Mouse (Mus musculus): Measurements from ENCODE around the gene Lrrc4. TPM values are rescaled to one million over a fixed set of nuclear protein-coding genes. Genes with fewer than 3 reads are reported as not detected.
A peak's percentile ranks its signal among the peaks of the same experiment; 100 is the strongest.

Lrrc4 gene
- total and polyA plus RNA-seq, 3 experiments, result 5.6 to 8.1 (median 6.1) TPM

DNA sequence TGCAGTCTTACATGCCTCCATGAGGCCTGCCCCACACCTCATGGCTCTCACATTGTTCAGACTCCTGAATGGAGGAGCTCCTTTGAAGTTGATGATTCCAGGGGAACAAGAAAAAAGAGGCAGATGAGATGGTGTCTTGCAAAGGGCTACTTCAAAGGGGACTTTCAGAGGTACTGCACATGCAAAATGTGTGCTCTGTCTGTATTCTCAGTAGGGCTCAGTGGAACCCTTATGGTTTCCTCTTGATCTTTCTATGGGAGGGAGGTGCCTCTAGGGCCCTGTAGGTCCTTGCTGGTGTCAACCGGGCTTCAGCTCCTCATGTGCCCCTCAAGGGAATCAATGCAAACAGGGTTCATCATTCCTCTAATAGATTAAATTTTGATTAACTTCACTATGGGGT, 159.2 kb downstream of the Lrrc4 start:
- DNase-seq, result no peak

DNA sequence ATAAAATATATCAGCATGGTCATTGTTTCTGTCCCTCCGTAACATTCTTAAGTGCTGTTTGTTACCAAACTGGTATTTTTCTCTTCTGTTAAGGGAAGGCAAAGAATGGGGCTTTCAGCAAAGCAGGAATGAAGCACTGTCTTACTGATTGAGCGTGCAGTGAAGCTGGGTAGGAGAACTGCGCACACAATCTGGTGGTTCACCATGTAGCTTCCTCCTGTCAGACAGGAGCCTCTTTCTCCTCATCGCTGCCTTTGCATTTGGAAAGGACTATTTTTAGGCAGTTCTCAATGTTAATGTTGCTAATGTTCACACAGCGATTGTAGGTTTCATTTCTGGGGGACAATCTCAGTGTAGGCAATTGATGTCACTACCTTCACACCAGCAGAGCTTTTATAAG, 162.3 kb downstream of the Lrrc4 start:
- no peak for DNase-seq

DNA sequence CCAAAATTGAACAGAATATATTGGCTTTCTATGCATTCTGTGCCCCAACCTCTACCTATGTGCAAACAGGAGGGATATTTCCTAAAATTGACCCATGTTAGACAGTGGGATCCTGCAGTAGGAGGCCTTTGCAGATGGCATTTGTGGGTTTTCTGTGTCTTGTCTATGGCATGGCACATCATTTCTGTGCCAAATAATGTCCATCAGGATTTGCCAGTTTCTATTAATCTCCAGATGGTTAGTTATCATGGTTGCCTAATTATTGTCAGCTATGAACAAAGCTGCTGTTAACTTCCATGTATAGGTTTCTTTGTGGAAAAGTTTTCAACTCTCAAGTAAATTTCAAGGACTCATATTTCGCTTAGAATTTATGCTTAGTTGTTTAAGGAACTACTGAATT, 164.0 kb downstream of the Lrrc4 start:
- no peak for DNase-seq

DNA sequence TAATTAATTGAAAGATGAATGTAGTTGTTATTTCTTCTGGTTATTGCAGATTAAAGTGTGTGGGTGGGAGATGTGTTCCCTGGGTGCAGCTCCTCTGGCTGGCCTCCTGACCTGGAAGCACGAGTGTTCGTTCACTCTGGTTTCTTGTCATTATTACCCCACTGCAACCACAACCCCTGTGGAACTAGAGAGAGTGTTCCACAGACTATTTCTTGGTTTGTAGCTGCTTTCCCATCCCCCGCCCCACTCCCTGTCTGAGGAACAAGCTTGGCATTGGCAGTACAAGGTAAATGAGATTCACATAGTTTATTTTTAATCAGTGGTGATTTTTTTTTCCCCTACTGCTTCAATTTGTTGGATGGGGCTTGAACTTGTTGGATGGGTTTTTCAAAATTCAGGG, 166.8 kb downstream of the Lrrc4 start:
- DNase-seq, result no peak

DNA sequence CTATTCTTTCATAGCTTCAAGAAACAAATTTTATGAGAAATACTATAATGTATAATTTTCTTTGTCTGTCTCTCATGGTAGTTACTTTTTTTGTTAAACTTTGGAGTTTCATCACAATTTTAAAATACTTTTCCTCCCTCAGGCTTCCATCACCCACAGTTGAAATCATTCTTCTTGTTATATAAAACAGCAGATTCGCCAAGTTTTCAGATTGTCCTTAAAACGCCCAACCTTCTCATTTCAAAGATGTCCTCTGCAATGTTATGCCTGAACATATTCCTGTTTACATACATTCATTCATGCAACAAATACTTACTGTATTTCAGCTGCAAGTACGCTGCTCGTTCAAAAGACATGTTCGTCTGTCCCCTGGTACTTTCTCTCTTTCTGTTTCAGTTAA, 167.9 kb downstream of the Lrrc4 start:
- DNase-seq, result no peak

DNA sequence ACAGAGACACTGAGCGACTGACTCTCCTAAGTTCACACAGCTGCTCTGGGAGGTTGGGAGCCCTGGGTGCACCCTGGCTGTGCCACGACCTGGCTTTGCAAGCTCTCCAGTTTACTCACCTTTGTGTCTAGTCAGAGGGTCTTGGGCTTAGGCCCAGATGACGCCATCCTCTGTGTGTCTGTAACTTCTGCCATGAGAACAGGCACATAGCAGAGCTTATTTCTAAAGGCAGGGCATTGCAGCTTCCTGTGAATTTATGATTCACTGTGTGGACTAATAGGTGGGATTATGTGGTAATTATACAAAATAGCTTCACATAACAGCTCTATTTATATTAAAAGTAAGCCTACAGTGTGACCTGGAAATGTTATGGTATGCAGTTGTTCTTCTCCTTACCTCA, 168.5 kb downstream of the Lrrc4 start:
- DNase-seq, result no peak

DNA sequence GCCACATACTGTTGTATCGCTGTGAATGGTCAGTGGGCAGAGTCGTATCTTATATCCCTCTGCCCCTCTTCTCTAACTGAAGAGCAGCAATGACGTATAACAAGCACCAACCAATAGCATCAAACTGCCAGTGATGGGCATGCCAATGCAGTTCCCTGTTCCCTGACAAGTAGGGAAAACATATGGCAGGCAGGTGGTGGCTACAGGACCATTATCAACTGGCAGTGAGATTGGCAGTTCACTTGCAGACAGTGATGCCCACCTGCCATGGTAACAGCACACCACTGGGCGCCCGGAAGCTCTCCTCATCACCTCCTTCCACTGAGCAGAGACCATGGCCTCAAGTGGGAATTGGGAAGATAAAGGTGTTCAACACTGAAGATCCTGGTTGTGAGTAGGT, 175.0 kb downstream of the Lrrc4 start:
- DNase-seq, result no peak

DNA sequence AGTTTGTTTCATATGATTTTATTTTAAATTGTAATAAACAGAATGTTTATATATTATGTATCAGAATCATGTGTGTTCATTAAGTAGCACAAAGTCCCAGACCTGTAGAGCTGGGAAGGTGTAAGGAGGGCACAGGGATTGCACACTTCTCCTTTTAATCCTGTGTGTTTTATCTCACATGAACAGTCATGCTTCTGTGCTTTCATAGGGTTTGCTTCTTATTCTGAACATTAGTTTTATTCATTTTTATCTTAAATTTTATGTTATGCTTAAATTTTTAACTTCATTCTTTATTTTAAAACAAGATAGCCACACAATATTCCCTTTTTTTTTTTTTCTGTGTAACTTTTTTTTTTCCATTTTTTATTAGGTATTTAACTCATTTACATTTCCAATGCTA, 186.3 kb downstream of the Lrrc4 start:
- DNase-seq, result no peak

DNA sequence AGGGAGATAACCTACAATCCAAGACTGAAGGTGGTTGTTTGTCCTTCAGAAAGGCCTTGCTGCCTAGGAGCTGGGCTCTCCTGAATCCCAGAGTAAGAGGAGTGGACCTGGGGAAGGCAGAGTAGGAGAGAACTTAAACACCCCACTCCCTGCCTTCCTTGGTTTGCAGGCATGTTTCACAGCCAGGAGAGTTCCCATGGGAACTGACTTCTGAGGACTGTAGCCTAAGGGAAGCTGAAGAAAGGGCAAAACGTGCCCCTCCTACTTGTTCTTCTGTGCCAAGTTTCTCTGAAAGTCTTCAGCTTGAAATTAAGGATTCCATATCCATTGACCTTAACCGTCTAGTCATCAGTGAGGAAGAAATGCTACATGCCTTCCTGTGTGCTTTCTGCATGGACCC, 188.6 kb downstream of the Lrrc4 start:
- no peak for DNase-seq

DNA sequence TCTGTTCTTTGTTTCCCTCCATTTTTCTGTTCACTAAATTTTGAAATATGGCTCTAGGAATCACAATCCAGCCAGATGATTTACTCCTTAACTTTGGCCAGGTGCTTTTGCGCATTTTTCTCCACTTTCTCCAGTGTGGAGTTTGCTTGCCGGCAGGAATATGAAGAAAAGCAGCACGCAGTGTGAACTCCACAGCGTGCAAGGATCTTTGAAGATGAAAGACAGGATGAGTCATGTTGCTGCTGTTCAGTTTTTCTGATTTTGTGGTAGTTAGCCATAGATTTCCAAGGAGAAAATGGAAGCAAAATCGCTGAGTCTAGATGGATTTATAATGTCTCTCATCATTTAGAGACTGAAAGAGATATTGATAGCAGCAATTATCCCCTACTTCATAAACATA, 191.5 kb downstream of the Lrrc4 start:
- DNase-seq, result no peak

DNA sequence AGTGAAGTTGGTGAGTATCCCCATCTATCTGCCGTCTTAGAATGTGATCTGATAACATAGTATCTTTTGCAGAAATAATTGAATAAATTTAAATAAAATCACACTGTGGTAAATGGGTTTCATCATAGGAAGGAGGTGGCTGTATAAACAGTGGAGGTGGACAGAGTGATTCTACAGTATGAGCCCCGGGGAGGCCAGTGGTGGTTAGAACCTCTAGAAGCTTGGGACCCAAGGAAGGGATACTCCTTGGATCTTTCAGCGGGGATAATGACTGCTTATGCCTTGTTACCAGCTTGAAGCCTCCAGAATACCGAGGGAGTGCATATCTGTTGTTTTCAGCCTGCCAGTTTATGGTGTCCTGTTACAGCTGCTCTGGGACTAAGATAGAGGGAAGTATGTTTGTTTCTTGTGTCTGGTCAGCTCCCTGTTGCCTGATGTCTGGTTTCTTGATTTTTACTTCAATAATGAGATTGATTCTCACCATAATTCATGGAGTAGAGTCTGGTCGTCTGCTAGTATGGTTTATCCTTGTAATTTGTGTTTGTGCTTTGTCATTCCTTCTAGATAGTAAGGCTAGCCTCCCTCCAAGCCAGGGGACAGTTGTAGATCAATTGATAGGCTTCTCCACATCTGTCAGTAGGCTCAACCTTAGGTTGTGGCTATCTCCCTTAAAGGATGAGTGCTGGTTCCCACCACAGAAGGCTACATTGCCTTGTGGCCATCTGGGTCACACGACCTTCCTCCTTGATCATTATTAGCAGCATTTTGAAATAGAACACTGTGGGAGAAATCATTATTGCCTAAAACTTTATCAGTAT, 195.8 kb downstream of the Lrrc4 start:
- no peak for DNase-seq

DNA sequence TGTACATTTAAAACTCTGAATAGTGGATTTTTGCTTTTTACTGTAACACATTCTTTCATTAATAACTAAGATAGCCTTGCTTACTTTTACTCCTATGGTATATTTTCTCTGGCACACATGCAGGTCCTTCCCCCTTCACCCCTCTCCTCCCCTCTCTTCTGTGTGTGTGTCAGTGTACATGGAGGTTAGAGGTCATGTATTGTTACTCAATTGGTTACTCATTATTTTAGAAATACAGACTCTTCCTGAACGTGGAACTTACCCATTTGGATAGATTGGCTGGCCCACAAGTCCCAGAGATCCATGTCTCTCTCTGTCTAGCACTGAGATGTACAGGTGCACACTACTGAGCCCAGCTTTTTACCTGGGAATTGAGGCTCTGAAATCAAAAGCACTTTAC, 196.5 kb downstream of the Lrrc4 start:
- DNase-seq, result no peak

DNA sequence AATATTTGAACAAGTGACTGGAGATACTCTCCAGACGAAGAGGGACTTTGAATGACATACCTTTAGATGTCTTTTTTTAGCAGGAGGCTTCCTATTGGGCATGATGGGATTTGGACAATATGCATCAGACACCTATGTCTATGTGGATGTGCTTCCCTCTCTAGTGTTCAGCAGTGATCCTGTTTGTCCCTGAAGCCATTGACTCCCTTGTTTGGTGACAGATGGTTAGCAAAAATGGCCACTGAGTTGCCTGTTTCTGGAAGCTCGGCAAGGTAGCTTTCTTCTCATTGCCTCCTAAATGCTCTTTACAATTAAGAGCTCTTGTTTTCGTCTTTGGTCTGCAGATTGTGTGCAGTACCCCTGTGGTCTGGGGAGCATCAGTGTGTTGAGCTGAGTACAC, 197.9 kb downstream of the Lrrc4 start:
- no peak for DNase-seq

DNA sequence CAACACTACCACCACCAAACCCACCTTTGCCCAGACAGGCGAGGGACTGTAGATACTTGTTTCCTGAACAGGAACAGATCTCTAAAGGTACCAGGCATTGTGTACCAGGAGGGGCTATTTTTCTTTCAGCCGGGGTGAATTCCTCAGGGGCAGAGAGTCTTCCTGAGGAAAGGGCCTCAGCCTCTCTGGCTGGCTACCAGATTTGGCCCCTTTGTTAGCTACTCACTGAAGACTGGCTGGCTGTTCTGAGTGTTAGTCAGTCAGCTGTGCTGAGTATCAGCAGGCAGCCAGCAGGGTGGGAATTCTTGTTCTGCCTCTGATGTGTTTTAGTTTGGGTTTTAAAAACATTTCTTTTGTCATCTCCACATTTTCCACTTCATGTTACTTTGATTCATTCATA, 198.4 kb downstream of the Lrrc4 start:
- DNase-seq, result no peak

DNA sequence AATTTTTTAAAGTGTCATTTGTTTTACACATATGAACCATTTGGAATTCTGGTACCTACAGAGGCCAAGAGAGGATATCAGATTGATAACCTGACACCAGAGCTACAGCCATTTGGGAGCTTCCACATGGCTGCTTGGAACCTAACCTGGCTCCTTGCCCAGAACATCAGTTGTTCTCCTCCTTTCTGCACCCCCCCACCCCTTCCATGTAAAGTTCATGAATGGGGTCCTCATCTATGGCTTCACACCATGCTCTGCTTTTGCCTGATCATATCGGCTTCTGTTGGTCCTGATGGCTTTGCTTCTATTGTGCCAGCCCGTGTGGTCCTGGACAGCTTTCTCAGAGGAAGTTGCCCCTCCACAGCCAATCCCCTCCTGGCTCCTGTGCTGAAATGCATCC, 200.6 kb downstream of the Lrrc4 start:
- DNase-seq, result no peak

DNA sequence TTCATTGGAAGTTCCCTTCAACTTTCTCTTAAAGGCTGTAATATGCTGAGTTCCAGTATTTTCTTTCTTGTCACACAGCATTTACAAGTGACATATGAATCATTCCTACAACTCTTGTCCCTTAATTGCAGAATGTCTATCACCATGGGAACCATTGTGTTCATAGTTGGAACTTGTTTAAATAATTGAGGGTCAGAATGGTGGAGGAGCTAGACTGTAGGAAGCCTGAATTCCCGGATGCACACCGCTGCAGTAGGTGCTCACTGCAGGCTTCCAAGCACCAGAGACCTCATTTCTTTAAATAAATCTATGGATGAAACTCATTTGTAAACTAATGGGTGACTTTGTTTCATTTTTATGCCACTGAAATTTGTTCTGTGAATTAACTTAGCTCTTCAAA, 201.7 kb downstream of the Lrrc4 start:
- DNase-seq, result no peak

DNA sequence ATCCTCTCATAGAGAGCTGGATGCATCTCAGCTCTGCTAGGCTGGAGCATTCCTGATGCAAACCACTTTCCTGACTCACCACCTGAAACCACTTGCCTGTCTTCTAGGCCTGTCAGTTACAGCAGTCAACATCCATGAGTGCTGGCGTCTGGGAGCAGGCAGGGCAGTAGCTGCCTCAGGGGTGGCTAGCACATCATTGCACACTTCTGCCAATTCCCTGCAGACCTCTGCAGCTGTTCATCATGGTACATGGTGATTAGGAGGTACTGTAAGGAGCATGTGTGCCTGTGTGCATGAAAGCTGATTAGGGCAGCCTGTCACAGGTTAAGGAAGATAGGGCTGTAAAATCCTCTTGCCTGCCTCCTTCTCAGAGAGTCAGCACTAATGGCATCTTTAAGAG, 203.1 kb downstream of the Lrrc4 start:
- DNase-seq, result no peak

DNA sequence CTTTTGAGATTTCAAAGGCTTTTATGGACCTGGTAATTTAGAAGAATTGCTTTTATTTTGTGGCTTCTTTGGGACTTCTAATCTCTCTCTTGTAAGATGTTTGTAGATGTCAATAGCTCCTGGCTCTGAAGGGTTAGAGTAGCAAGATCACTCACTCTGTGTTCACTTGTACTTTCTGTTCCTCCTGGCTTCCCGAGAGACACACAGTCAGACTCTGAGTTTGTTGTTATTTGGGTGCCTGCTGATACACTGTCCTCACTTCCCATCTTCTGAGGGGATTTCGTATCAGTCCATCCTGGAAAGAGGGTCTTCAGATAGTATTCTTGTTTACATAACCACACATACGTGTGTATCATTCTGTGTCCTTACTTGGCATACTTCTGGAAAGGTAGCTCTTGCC, 208.6 kb downstream of the Lrrc4 start:
- no peak for DNase-seq

DNA sequence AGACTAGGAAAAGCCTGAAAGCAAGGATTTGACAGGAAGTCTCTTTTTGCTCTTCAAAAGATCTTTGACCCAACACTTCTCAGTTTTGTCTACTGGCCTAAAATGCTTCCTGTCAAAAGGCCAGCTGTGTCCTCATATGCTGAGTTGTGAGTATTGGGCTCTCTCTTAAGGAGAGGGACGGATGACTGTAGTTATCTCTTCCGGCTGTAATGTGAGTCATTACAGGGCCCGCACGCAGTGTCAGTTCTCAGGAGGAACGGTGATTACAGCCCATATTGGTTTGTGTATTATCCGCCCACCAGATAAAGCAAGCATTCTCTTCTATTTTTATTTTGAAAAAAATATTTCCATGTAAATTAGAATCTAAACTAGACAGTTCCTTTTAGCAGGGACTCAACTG, 209.0 kb downstream of the Lrrc4 start:
- no peak for DNase-seq

DNA sequence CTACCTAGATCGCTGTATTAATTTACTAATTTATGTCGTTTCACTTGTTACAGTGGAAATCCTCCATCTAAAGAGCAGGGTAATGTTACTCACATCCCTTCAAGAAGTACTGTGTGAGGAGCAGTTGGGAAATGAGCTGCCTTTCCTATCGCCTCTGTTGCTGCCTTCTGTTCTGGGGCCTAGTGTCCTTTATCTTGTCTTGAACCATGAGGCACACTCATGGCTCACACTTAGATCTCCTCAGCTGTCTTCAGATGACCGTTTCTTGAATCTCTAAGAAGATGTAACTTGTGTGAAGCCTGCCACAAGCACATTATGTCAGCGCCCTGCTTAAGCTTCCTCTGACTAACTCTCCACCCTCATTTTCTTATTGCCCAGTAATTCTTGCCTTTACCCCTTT, 209.6 kb downstream of the Lrrc4 start:
- DNase-seq, result no peak

DNA sequence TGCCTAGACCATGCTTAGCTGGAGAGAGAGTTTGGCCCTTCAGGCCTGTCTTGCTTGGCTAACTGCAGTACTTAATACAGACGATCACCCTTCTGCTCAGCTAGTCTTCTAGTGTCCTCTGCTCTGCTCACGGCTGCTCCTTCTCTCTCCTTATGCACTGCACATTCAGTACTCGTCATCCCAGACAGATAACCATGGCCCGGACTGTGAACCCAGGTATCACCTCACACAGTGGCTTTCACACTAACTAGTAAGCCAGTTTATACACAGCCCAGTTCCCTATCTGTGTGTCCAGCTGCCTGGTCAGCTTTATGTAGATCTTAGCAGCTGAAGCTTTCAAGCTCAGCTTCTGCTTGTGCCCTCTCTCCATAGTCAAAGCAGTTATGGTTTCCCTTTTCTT, 210.1 kb downstream of the Lrrc4 start:
- DNase-seq, result no peak

DNA sequence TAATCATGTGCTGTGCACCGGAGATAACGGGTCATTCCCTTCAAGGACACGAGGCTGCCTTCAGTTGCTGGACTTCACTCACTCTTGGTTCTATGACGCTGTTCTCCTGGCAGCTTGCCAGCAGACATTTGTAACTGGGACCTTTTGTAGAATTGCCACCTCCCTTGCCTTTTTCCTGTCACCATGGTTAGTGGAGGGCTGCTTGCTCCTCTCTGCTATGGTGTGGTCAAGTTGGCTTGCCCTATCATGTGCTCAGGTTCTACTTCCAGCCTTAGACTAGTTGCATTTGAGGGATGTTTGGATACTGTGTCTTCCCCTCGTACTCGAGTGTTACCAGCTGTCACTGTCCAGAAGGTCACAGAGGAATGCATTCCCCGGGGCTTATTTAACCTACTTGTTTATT, 212.8 kb downstream of the Lrrc4 start:
- DNase-seq, result peak; percentile 88

DNA sequence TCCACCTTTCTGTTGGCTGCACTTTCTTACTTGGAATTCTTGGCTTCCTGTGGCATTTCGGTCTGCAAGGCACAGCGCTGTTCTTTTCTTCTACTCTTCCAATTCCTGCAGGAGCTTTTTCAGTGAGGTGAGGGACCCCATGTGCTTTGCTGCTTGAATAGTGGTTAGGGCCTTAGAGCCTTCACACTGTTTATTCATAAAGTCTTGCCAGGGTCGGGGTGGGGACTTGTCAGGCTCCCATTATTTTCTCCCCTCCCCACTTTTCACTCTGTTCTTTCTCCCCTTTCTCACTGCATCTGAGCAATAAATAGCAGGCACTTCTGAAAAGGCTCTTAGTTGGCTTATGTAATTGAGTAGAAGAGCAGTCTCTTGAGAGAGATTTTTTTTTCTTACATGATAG, 213.2 kb downstream of the Lrrc4 start:
- DNase-seq, result no peak

DNA sequence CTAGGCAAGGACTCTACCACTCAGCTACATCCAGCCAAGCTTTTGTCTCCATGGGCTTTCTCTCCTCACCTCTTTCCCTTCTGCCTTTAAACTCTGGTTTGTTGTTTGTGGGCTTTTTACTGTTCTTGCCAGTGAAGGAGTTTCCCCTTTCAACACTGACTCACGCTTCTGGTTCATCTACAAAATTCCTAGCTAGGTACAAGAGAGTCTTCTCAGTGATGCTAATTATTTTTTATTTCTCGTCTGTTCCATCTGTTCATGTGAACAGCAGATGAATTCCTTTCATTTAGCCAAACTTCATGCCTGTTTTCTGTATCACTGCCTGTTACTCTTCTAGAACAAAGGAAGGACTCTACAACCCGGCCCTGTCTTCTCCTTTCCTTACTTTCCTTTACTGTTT, 215.6 kb downstream of the Lrrc4 start:
- DNase-seq, result no peak

DNA sequence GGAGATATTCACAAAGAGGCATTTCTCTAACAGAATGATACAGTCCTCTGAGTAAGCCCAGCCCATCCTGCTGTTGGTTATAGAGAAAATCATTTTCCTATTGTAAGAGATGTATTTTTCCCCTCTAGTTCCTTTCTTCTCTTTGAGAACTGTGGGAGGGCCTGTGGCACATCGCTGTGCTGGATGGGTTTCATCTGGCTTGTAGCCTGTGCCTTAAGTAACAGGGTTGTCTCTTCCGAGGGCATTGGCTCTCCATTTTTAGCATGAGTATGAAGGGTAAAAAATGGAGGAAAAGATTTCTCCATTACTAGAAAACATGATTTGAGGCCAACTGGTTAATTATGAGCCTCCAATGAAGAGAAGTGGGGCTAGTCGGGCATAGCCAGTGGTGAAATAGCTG, 216.1 kb downstream of the Lrrc4 start:
- DNase-seq, result no peak

Data from adrenal gland, adult 2 months (tissue).